Mouse (Mus musculus) 3T3-L1 (cell line): ENCODE measurements around the gene Fxyd5.

Source experiments
- DNase-seq: peaks from one replicate; pipeline ENCODE4 v3.0.0-alpha.2; 2015; ENCODE audit warnings: low read depth, low spot score

Gene Fxyd5

DNA sequence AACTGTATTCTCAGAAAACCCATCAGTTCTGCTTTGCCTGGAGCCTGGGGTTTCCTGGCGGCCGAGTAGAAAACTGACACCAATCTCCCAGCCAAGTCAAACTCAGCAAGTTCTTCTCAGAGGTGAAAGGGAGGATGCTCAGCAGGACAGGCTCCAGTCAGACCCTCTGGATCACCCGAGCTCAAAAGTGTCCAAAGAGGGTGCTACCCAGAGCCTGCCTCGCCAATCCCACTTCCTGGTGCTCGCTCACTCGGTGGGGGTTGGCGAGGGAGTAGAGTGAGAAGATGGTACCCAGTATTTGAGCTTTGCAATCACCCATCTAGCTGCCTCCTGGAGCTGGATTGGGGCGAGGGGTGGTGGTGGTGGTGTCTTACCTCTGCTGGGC is 1.3 kb downstream of the Fxyd5 start:
- peak; percentile 8 for DNase-seq

DNA sequence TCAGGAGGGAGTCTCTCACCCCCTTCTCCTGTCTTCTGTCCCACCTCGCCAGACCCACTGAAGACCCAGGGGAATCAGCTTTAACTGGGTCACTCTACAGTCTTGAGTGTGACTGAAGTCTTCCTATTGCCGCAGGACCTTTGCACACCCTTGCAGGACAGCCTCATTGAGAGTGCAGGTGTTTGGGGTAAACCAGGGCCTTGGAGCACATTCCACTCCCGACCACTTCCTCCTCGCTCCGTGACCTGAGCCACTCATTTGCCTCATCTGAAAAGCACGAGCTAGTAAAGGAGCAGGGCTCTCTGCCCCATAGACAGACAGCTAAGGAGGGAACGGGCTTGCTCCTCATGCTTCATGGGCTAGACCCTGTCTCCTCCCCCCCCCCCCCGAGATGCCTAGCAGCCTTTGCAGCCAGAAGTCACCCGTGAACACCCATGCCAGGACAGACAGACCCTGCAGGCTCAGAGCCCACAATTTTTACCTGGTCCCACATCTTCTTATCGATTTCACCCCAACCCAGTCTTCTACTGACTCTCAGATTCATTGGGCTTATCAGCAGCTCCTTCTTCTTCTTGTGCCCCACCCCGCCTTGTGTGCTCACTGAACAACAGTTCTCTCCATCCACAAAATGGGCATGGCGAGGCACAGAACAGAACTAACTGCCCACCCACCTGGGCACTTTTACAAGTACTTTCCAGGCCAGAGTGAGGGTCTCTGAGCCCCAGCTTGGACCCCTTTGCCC is 1.8 kb downstream of the Fxyd5 start:
- no peak for DNase-seq

DNA sequence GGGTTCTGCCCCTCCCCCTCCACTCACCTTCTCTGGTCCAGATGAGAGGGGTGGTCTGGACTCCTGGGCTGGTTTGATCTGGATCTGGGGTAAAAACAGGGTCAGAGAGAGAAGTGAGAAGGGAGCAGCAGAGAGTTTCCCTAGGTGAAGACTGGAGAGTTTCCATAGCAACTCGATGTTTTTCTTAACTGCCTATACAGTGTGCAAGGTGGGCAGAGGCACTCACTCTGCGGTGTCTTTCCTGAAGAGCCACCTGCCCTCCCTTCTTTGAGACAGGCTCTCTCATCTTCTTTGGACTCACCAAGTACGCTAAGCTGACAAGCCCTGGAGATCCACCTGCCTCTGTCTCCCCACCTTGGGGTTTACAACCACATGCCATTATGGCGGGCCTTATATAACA is 3.3 kb downstream of the Fxyd5 start:
- no peak for DNase-seq

DNA sequence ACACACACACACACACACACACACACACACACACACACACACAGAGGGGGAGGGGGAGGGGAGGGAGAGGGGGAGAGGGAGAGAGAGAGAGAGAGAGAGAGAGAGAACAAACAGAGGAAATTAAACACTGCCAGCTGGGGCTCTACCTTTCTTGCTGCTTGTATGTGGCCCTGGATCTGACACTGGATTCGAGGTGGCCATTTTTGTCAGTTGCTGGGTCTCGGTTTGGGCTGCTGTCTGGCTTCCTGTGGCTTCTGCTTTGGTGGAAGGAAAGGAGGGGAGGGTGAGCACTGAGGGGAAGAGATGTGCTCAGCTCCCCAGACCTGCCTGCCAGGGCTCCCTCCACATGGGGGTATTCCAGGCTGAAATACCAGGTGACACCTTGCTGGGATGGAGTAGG is 4.6 kb downstream of the Fxyd5 start:
- DNase-seq, result no peak

DNA sequence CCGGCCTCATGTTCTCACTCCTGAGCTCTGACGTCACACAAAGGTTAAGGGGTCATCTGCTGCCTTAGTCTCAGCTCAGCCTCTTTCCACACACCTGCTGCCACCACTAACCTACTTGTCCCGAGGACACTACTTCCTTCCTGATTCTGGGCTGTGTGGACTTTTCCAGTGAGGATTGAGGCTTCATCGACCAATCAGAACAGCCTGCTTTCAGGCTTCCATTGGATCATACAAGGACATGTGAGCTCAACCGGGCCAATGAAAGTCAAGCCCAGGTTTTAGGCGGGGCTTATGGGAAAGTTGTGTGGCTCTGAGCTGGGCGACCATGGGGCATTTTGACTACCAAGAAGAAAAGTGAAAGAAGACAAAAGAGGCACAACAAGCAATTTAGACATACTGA is 5.4 kb downstream of the Fxyd5 start:
- DNase-seq, result peak; percentile 22

DNA sequence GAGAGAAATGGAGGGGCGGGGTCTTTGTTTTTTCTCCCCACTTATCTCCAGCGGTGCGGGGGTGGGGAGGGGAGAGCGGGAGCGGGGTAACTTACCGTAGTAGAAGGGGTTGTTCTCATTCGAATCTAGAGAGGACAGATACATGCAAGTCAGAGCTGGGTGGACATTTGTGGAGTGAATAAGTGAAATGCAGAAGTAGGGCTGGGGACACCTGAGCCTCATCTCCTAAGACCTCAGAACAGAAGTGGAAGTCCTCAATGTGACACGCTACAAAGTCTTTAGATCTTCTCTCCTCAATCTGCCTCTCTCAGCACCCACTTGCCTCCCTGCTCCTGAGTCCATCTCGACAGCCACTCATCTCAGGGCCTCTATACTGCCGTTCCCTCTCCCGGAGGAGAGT is 7.0 kb downstream of the Fxyd5 start:
- DNase-seq, result no peak

DNA sequence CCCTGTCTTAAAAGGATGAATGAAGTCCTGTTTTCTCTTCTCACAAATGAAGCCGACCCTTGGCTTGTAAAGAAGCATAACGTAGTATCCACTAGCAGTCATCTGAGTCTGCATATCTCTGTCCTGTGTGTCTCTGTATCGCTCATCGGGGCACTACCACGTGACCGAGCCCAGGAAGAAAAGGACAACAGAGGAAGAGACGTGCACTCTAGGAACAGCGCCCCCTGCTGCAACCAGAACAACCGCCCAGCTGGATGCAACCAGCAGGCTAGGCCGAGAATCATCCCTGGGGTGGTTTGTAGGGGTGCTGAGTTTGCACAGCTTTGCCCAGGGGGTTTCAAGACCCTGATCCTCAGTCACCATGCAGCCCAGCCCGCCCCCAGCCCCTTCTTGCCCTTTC is 7.5 kb downstream of the Fxyd5 start:
- no peak for DNase-seq

DNA sequence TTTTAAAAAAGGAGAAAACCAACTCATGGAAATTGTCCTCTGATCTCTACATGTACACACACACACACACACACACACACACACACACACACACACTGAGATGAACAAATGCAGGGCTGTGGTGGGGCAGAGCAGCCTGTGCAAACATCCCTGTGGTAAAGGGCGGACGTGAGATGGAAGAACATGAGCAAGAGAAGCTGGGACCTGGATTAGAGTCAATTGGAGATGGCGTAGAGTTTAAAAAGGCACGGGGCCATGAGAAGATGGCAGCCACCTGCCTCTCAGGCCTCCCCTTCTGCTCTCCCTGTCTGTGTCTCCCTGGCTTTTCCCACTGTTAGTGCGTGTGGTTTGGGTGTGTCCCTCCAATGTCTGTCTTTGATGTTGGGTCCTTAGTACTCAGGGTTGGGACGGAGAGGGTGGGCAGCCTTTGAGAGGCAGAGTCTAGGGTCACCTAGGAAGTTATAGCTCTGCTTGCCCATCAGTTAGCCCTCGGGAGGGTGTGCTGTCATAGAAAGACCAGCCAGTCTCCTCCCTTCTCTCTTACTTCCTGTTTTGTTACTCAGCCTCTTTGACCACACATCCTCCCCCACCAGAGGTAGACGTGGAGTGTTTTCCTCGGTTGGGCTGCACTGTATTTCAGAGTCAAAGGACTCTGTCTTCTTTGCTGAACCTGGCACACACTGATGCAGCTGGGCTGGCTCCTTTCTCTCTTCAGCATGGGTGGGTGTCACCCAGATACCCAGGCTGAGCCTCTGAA is 8.7 kb downstream of the Fxyd5 start:
- DNase-seq, result peak; percentile 7

DNA sequence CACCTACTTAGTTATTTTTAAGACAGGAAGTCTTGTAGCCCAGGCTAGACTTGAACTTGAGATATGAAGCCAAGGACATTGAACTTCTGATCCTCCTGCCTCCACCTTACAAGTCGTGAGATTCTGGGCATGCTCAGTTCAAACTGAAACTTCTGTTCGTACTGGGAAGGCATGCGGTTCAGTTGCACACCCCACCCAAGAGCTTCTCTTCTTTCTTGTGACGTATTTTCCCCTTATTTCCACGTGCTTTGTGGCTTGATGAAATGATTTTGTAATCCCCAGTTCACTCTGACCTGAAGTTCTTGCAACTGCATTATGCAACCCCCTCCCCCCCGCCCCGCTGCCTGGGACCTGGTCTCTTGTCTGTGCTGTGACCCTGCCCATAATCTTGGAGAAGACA is 10.6 kb downstream of the Fxyd5 start:
- DNase-seq, result no peak

DNA sequence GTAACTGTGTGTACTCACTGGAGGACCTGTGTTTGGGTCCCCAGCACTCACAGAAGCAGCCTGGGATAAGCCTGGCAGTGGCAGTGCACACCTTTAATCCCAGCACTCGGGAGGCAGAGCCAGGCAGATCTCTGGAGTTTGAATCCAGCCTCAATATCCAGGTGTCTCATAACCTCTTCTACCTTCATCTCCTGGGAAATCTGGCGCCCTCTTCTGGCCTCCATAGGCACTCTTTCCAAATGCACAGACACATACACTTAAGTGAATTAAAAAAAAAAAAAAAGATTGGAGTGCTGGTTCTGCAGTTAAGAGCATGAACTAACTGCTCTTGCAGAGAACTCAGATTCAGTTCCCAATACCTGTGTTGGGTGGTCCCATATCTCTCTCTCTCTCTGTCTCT is 11.6 kb downstream of the Fxyd5 start:
- no peak for DNase-seq

DNA sequence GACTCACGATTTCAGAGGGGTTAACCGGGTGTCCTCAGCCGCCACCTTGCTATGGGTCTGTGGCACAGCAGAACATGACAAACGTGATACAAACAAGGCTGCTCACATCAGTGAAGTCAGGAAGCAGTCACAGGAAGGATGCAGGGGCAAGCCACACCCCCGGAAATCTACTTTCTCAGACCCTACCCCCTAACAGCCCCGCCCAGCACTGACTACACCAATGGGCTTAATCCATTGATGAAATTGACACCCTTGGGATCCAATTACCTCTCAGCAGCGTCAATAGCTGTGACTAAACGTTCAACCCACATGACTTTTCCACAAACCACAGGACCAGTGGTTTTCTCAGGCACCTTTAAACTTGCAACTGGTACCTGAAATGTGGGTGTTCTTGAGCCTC is 13.7 kb downstream of the Fxyd5 start:
- DNase-seq, result no peak

DNA sequence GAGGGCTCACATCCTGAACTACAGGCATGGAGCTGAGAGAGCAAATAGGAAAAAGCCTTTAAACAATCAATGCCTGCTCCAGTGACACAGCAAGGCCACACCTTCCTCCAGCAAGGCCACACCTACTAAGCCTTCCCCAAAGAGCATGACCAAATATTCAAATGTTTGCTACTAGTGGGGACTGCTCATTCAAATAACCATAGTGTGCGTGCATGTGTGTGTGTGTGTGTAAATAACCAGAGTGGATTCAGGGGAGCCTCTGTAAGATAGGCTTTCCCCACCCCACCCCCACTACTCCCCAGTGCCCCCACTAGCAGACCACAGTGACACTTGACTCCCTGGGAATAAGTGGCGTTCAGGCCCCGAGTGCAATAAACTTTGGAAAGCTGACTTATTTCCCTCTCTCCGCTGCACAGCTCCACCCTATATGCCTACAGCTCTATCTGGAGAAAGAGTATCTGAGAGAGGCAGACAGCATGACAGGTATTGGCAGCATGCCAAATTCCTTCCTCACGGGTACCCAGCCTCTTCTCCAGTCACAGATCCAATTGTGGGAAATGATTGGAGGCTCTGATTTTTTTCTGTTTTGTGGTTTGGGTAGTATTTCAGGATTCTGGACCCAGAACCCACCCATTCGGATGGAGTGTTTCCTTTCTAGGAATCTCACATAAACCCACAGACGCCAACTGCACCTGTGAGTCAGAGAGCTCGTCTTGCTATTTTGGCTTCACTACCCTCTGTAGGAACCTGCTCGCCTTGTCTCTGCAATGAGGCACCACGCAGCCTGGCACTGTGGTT is 25.0 kb downstream of the Fxyd5 start:
- DNase-seq, result peak; percentile 62

DNA sequence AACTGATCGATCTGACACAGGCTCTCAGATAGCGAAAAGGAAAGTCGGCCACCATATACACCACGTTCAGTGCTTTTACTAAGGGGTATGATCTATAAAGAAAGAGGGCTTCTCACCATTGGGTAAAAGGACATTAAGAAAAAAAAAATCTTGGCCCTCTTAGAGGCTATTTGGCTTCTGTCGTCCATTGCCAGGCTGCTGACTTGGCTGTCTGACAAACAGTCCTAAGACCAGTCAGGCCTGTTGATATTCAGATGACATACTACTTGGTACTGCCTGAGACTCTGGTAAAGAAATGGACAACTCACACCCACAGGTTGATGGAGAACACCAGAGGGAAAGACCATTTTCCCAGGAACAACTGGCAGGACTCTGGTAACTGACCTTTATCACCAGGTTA is 29.3 kb downstream of the Fxyd5 start:
- DNase-seq, result no peak

DNA sequence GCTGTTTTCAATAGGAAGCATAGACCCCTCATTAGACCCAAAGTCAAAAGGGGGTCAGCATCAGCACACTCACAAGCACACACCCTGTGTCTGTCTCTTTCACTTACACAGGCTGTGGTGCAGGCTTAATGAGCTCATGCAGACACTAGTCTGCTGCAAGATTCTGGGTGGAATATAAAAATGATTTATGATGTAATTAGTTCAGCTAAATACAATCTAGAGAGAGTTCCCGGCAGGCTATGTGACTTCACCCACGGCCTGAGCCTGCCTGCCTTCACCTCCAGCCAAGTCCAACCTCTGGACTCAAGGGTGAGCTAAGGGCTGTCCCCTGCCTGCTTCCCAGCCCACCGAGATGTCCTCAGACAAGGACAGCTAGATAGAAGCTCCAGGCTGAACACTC is 33.4 kb downstream of the Fxyd5 start:
- no peak for DNase-seq

DNA sequence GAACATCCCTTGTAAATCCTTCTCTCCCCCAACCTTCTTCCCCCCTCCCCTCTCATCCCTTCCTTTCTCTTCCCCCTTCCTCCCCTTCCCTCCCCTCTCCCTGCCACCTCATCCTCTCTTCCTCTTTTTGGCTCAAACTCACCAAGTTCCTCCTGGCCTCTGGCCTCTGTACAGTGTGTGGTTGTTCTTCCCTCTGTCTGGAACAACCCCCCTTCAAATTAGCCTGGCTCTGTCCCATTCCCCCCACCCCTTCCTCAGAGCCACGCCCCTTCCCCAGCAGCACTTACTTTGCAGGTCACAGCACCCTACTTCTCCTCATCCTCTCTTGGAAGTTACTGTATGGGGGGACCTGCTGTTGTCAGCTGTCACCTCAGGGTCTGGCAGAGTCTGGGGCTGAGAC is 34.1 kb downstream of the Fxyd5 start:
- no peak for DNase-seq

DNA sequence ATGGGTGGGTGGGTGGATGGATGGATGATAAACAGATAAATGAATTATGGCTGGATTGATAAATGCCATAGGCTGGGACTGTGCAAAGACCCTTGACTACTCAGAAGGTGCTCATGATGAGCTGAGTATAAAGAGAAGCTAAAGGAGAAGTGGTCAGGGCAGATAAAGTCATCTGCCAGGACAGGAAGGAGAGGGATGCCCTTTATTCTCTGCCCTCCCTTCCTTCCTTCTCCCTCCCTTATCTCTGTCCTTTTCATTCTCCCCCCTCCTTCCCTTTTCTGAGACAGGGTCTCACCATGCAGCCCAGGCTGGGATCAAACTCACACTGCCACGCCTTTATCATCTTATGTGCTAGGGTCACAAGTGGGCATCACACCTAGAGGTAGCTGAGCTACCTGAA is 34.5 kb downstream of the Fxyd5 start:
- DNase-seq, result no peak

DNA sequence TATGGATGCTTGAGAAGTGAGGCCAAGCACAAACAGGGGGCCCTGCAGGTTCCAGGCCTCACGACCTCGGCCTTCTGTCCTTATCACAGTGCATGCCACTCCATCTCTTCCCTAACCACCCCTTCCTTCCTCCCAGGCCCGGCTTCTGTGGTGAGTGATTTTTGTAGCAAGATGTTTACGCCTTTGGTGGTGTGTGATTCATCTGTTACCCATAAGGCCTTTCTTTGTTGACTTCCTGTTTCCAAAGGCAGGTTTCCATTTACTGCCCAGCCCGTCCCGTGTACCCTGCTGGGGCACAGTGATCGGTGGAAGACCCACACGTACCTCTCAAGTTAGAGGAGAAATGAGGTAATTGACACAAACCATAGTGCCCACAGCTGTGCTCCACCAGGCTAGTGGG is 39.6 kb downstream of the Fxyd5 start:
- DNase-seq, result no peak

DNA sequence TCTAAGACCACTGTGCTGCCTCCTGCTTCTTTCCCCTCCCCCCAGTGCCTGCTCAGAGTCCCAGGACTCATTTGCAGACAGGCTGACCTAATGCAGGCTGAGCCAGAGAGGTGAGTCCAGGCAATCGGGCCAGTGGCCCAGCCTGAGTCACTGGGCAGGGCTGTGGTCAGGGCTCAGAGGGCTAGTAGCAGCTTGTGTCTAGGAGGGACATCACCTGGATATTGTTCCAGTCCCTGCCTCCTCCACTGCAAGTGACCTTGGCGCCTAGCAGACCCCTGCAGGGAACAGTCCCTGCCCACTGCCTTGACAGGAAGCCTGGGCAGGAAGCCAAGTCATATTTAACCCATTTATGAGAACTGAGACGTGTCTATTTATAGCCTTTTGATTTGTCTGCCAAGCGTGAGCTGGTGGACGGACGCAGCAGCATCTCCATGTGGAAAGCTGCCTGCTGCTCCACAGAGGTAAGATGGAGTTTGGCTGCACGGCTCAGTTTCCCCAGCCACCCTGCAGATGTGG is 41.7 kb downstream of the Fxyd5 start:
- DNase-seq, result peak; percentile 61

DNA sequence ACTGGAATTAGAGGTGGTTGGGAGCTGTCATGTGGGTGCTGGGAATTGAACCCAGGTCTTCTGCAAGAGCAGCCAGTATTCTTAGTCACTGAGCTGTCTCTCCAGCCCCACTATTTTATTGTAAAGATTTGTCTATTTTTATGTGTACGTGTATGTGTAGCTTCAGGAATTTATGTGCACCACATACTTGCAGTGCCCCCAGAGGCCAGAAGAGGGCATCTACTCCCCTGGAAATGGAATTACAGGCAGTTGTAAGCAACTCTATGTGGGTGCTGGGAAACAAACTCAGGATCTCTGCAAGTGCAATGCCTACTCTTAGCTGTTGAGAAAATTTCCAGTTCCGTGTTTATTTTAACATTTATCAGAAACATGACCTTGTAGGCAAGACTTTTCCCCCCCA is 45.8 kb downstream of the Fxyd5 start:
- peak; percentile 3 for DNase-seq

DNA sequence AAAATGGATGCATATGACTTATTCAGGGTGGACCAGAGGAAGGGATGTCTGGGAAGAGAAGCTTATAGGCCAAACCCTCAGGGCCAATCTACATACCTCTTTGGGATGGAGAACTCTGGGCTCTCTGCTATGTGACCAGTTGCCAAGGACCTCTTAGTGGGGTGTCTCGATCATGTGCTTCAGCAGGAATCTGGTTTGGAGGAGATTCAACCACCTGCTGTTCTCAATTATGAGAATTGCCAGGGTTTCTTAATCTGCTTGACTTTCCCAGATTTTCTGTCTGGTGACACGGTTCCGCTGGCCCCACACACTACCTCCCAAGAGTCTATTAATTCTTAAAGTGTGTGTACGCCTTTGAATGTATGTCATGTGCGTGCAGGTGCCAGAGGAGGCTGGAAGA is 48.3 kb downstream of the Fxyd5 start:
- no peak for DNase-seq

DNA sequence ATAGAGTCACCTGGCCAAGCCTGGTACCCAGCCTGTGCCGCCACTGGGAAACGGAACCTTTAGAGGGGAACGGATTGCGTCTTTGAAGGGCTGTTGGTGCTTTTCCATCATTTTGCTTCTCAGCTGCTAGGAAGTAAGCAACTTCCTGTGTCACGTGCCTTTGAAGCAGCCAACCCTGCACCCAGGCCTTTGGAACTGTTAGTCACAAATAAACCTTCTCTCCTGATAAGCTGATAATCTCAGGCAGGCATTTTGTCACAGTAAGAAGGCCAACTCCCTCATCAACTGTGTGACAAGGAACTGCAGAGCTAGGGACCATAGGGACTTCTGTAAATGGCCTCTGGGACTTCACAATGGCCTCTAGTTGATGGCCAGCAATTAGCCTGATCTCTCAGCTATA is 50.1 kb downstream of the Fxyd5 start:
- DNase-seq, result no peak

DNA sequence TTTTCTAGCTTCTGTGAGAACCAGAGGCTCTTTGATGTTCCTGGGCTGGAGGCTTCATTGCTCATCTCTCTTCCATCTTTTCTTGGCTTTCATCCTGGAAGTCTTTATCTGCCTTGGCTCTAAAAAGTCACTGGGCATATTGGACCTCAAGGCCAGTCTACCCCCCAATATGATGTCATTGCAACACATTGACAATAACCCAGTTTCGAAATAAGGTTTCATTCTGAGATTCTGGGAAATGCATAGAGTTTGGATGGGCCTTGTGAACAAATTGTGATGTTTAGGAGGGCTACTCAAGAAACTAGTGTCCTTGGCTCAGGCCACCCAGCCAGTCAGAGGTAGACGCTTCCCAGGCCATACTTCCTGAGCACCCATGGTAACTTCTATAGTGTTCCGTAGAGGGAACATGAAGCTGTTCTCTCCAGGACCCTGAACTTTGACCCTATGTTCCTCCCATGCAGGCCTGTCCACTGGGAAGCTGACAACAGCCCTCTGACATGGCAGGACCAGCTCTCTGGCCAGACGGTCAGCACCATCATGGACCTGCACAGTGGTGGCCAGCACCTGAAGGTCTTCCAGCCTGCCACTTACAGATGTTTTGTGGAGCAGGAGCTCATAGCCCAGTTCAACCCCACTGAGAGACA is 53.6 kb downstream of the Fxyd5 start:
- no peak for DNase-seq
